Mouse (Mus musculus): Measurements from ENCODE around the gene Hhip.
"Not testable (repeated sequence)": the region's sequence is repeated elsewhere in the genome, so short reads cannot be mapped to it uniquely, and the experiment has no call there.

Hhip gene

GRCm38 (mm10) chr8:79992121-79992848 is 65.5 kb downstream of the Hhip start:
- peak; percentile 9 for DNase-seq

DNA sequence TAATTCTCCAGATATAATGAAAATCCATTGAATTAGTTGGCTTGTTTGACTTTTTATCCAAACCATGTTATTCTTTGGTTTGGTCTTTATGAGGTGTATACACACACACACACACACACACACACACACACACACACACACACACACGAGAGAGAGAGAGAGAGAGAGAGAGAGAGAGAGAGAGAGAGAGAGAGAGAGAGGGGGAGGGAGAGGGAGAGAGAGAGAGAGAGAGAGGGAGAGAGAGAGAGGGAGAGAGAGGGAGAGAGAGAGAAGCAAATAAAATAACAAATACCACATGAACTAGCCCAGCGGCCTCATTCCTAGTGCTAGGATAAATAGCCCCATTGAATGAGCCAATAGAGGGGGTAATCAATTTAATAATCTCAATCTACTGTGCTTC is 66.4 kb downstream of the Hhip start:
- not testable (repeated sequence) for DNase-seq

- no peak for DNase-seq
Measured at GRCm38 (mm10) chr8:79984946-79985345, 72.9 kb downstream of the Hhip start.

DNA sequence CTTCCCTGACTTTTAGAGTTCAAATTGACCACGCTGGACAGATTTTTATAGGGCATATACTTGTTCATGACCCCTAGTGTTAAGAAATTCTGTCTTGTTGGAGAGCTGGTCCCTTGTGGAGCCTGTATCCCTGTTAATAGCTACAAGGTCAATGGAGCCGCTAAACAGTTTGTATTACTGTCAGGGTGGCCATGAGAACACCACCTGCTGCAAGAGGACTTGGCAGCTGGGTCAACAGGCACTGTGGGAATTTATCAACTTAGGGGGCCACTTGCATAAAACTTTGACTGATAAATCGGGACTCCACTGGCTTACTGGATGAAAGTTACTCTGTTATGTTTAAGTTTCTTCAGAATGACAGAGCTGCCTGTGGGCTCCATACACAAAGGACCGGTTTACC is 75.7 kb downstream of the Hhip start:
- no peak for DNase-seq

- DNase-seq: no peak
Measured at GRCm38 (mm10) chr8:79966159-79966558, 91.6 kb downstream of the Hhip start.

DNA sequence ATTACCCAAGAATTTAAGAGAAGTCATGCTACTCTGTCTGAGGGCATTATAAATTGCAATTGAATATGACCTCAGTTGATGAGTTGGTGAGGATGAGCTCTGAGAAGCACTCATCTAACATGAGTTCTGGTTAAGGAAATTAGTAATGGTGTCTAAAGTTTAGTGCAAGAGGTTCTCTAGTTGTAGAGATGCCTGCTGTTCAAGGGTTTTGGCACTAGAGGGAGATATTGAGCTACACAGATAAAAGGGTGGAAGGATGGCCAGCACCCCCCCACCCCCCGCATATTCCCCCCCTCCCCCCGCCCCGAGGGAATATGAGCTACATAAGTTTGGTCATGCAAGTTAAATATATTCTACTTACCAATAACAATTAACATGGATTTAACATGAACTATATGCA is 104.9 kb downstream of the Hhip start:
- peak; percentile 32 for DNase-seq

- DNase-seq: no peak
Measured at GRCm38 (mm10) chr8:79950376-79950775, 107.4 kb downstream of the Hhip start.

DNA sequence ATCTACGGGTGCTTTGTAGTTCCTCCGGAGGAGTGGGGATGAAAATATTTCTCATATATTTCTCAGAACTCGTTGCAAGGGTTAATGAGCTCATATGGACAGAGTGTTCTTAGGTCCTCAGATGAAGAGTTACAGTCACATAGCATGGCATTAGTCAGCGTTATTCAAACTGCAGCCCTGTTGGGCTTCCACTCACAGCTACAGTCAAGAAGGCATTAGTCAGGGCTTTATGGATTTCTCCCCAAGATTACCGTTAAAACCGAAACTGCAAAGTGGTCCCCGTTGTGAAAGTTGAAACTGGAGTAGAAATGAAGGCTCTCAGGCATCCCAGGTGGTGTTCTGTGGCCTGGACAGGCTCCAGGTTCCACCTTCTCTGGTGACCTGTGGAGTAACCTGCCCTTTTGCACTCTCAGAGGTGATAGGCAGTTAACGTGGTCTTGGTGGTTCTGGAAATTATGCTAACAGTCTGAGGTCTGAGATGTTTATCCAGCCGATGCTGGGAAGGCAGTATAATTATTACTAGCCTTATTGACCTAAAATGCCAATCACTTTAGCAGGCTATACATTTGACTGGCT is 112.2 kb downstream of the Hhip start:
- DNase-seq: peak; percentile 36

- no peak for DNase-seq
Measured at GRCm38 (mm10) chr8:79941070-79941469, 116.7 kb downstream of the Hhip start.

DNA sequence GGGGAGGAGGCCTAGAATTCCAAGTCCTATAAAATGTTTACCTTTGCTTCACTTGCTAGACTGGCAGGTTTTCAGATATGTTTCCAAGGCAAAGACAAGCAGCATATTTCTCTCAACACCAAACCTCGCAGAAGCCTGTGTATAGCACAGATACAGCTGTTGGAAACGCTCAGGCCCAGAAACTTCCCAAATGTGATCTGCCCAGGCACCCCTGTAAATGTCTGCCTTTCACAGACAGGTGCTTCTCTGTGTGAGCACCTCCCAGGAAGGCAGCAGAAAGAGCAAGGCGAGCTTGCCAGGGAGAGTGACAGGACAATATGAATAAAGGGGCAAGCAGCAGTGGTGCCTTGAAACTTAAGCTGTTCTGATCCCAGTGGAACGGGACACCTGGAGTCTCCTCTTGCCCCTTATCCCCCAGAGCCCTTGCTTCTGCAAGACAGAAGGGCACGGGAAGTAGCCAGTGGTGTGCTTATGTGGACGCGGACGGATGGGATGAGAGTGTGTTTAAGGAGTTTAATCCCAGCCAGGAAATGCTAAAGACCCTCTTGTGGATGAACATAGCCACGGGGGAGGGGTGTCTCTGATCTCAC is 120.9 kb downstream of the Hhip start:
- DNase-seq: no peak

GRCm38 (mm10) chr8:79935793-79936192 is 122.0 kb downstream of the Hhip start:
- DNase-seq: no peak

- DNase-seq: no peak
Measured at GRCm38 (mm10) chr8:79929202-79929601, 128.6 kb downstream of the Hhip start.

DNA sequence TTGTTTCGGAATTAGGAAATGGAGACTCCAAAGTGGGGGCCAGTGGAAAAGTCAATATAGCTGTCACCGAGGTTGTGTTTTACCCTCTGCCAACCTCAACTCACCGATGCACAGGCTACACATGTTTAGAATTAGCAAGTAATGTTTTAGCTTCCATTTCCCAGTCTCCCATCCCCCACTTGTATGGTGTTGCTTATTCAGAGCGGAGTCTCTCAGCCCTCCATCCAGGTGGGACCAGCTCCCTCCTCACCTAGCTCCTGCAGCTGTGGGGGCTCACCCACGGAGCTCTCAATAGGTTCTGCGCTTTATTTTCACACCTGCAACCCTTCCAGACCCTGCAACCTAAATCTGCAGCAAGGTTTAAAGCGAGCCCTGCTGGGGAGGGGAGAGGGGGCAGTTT is 140.6 kb downstream of the Hhip start:
- DNase-seq: no peak
